Mouse (Mus musculus) CH12.LX (cell line): Measurements from ENCODE around the gene Cpxm1.
A peak's percentile ranks its signal among the peaks of the same experiment; 100 is the strongest.

Source experiments
- CHD1 ChIP-seq: IDR thresholded peaks from 2 replicates; pipeline ENCODE4 v1.6.1; 2012; ENCODE audit warnings: low read depth, low read length, improper control_type of control experiment, inconsistent platforms
- CTCF ChIP-seq, 2 experiments: IDR thresholded peaks in 1 of 2; conservative IDR thresholded peaks in 1 of 2; 2 replicates each; pipeline ENCODE4 v1.5.1; 2011 to 2012; ENCODE audit warnings: low read depth in 2 of 2, low read length in 2 of 2, improper control_type of control experiment in 1 of 2, inconsistent platforms in 1 of 2, mild to moderate bottlenecking in 1 of 2, moderate library complexity in 1 of 2
- MEF2A ChIP-seq: IDR thresholded peaks from 2 replicates; pipeline ENCODE4 v1.6.1; 2014; ENCODE audit warnings: low read depth, mild to moderate bottlenecking, inconsistent platforms, low read length, improper control_type of control experiment, borderline replicate concordance
- POLR2A ChIP-seq: IDR thresholded peaks from 2 replicates; pipeline ENCODE4 v1.6.1; 2011; ENCODE audit warnings: low read depth, mild to moderate bottlenecking, improper control_type of control experiment, low read length
- TCF12 ChIP-seq: IDR thresholded peaks from 2 replicates; pipeline ENCODE4 v1.6.1; 2014; ENCODE audit warnings: low read depth, mild to moderate bottlenecking, inconsistent platforms, low read length, improper control_type of control experiment

DNA sequence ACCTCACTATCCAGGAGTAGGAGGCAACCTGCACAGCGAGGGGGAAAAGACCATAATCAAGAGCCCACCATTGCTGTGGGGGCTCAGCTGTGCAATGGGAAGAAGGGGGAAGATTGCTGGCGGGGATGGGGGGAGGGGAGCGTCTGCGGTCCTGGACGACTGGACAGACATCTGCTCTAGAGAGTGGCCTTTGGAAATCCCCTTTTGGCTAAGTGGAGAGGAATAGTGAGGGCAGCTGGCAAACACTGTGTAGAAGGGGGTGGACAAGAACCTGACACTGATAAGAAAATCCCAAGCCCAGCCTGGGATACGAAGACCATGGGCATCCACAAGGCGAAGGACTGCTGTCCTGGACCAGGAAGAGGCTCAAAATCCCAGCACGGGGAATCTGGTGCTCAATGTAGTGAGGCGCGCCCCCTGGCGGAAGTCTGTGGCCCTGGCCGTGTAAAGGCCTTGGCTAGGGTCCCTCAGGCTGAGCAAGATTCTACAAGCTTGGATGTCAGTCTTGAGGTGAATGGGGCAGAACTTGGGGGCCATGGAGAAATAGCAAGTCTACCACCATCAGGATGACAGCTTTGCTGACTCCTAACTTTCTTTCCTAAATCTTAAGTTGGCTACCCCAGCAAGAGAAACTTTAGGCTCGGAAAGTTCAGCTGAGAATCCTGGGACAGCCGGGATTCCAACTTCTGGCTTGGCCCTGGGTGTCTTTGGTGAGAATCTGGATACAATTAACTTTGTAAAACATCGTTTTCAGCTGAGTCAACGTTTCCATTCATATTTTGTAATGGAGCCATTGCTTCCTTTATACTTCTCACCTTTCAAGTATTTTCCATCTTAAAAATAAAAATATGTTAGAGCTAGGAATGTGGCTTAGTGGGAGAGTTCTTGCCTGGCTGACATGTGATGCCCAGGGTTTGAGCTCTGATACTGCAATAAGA is 14.5 kb upstream of the Cpxm1 start:
- no peak for TF ChIP-seq MEF2A
- TF ChIP-seq CHD1, result no peak
- TF ChIP-seq POLR2A, result no peak
- peak; percentile 73 to 79 for TF ChIP-seq CTCF (conservative IDR thresholded peaks at IDR 0.05 in 1 of 2, IDR thresholded peaks at IDR 0.05 in 1 of 2; ENCODE audit: low read depth in 2 of 2, low read length in 2 of 2)
- peak; percentile 59; the same call in 1 of the 2 replicates for TF ChIP-seq TCF12
